Mouse (Mus musculus) c-Kit-positive CD71-positive TER-119-positive erythroid progenitor cells, embryonic 14.5 days (primary cell): Measurements from ENCODE around the gene Olfr324.

Experiments used
- DNase-seq: peaks from one replicate; pipeline ENCODE4 v3.0.0-alpha.2; 2013; ENCODE audit warnings: low spot score

Gene Olfr324

DNA sequence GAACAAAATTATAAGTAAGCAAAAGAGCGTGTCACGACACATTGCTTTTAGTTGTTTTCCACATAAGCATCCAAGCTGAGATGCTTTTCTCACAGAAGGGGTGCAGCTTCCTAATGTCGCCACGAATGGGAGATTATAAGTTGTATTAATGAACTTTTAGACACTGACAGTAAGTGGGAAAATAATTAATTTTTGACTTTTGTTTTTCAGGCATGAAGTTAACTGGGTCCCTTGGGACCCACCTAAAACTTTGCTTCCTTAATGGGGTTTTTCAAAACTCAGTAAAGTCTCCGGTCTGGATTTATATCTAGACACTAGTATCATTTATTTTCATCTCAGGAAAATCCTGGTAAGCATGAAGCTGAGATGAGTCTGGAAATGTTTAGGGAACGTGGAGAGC lies at the start of gene Olfr324:
Gene Olfr324, plus strand, starts transcription at position 301 of the 400 bp plus-strand sequence.
- DNase-seq: no peak

DNA sequence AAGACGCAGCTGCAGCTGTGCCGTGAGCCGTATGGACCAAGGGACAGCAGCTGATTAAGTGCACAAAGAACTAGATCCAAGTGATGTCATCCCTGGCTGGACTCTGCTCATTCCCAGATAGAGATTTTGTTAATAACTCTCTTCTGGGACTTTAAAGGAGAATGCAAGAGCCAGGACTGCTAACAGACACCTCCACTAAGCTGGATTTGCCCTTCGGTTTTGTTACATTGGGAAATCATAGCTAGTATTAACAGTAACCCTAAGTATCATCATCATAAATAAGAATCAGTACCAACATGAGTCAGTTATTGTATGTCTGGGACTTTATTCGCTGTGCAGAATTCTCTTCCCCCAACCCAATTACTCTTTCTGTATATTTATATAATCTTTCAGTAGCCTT lies 48.6 kb upstream of the Olfr324 start, which contains the start of gene Olfr329-ps:
Gene Olfr329-ps, minus strand, starts transcription at position 101 of the 400 bp plus-strand sequence.
- no peak for DNase-seq

DNA sequence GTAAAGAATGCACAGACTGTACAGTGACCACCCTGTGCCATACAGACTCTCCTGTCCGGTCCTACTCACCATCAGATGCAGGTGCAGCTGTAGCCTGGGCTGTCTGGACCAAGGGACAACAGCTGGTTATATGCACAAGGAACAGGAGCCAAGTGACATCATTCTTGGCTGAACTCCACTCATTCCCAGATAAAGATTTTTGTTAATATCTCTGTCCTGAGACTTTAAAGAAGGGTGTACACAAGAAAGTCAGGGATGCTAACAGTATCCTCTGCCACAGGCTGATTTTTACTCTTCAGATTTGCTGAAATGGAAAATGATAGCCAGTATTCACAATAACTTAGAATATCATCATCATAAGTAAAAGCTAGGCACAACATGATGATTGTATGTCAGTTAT lies 39.4 kb upstream of the Olfr324 start, which contains the start of gene Olfr328:
Gene Olfr328, minus strand, starts transcription at position 101 of the 400 bp plus-strand sequence.
- DNase-seq: no peak

- DNase-seq: no peak
Observed at GRCm38 (mm10) chr11:58570405-58570804, 24.5 kb upstream of the Olfr324 start, which contains the start of gene Olfr224. Gene Olfr224, minus strand, starts transcription at chr11:58570553.

DNA sequence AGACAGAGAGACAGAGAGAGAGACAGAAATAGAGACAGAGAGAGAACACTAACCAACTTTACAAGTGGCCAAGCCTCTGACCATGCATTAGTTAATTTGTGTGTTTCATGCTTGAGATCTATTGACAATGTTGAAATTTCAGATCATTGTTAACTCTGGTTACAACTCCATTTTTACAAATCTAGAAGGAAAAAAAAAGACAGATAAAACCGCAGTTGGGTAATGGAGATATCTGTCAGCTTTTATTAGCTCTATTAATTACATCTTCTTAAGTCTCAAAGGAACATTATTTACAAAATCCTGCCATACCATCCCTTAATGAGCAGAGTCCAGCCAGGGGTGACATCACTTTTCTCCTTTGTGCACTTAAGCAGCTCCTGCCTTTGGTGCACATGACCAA lies 17.5 kb upstream of the Olfr324 start, which contains the start of gene Olfr325:
Gene Olfr325, plus strand, starts transcription at position 301 of the 400 bp plus-strand sequence.
- DNase-seq: no peak

GRCm38 (mm10) chr11:58578636-58579035 lies 16.3 kb upstream of the Olfr324 start:
- DNase-seq: no peak

DNA sequence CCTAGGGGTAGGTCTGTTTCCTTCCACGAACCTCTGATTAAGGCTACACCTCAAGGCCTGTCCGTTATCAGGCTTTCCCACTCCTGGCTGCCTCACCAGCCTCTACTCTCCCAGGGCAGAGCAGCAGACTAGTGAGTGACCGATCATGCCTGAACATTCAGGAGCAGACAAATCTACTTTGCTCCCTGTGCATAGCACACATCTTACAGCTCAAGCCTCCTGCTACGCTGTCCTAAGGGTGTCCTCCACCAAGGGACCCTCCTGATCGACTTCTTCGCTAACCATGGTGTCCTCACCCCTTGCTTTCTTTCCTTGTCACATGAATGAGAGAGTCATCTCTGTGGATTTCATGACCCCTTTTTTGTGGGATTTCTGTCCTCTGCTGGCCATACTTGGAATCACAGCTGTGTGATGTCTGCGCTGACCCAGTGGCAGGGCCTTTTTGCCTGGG lies 7.0 kb upstream of the Olfr324 start:
- peak; percentile 81 for DNase-seq

DNA sequence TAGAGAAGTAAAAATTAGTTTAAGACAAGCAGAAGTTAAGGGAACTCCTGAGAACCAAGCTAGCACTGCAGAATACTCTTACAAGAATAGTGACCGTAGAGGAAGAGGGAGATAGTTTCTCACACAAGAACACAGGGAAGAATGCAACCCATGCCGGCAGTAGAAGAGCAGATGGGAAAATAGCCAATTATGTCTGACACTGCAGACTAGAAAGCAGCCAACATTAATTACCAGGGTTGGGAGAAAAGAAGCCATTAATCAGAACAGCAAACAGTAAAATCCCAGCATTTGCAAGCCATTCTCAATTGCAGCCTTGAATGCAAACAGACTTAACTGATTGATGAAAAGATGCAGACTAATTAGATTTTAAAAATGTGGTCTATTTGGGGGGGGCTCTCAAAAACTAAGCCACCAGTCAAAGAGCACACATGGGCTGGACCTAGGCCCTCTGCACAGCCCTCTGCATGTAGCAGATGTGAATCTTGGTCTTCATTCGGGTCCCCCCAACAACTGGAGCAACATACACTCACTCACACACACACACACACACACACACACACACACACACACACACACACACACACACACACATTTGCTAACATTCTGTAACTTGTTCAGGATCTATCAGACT lies 6.2 kb upstream of the Olfr324 start:
- no peak for DNase-seq

DNA sequence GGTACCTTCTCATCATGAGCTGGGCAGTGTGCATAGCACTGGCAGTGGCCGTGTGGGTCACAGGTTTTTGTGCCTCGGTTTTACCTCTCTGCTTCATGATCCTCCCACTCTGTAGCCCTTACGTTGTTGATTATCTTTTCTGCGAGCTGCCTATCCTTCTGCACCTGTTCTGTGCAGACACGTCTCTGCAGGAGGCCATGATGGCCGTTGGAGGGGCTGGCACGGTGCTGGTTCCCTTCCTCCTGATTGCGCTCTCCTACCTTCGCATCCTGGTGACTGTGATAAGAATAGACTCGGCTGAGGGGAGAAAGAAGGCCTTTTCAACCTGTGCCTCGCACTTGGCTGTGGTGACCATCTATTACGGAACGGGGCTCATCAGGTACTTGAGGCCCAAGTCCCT lies 2.9 kb downstream of the Olfr324 start:
- DNase-seq: peak; percentile 40

GRCm38 (mm10) chr11:58602062-58602461 lies 7.1 kb downstream of the Olfr324 start:
- no peak for DNase-seq

- DNase-seq: peak; percentile 10
Observed at GRCm38 (mm10) chr11:58602800-58603560, 8.1 kb downstream of the Olfr324 start.

DNA sequence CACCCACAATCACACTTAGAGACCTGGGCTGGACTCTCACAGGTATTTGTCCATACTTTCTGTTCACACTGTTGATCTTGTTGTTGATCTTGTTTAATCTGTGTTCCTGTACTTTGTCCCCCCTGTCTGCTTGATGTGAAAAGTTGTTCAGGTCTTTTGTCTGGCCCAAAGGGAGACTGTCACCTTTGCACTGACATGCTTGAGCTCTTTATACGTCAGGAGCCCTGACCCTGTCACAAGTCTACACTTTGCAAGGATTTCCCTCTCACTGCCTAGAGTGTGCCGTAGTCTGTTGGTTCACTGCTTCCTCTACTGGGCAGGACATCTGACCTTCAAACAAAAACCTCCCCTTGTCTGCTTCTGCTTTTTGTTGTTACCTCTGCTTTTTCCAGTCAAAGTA lies 9.8 kb downstream of the Olfr324 start:
- DNase-seq: no peak

DNA sequence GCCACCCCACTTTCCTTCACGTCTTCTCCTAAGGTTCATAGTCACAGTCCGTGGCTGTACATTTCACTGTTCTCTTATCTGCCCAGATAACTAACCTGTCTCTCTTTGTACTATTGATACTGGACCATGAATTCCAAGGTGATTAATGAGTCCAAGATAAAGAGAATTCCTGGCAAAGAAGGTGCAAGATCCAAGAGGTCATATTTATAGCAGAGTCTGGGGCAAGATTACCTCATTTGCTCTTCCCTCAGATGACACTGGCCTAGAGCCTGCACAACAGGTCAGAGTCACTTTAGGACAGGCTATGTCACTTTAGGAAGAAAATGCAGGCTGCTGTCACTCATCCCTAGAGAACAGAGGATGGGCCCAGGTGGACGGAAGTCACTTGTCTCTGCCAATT lies 10.3 kb downstream of the Olfr324 start:
- DNase-seq: no peak

GRCm38 (mm10) chr11:58606177-58606919 lies 11.4 kb downstream of the Olfr324 start:
- no peak for DNase-seq

DNA sequence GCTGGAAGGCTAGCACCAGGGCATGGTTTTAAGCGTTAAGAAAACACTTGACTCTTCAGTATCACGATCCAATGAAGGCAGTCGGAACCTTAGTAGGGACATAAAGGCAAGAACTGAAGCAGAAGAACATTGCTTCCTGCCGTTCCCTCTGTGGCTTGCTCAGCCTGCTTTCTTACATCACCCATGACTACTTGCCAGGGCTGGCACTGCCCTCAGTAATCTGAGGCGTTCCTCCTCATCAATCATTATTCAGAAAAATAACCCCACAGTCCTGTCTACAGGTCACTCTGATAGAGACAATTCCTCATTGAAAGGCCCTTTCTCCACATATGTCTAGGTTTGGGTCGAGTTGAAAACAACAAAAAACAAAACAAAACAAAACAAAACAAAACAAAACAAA lies 12.1 kb downstream of the Olfr324 start:
- no peak for DNase-seq

DNA sequence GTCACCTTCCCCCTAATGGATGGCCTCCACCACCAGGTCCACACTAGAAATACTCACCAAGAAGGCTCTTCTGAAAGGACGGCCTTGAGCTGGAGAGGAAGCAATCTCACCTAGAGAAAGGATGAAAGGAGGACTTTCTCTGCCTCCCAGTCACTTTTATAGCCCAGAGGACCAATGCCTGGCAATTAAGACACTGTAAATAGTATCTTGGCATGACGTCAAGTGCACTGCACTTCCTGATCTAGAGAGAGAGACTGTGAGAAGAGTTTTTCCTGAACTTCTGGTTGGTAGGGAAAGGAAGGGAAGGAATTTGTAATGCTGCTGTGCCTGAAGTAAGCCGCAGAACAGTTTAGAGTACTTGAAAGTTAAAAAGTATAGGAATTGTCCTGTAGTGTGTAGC lies 18.4 kb downstream of the Olfr324 start:
- no peak for DNase-seq

GRCm38 (mm10) chr11:58614526-58614925 lies 19.6 kb downstream of the Olfr324 start:
- no peak for DNase-seq

- DNase-seq: no peak
Observed at GRCm38 (mm10) chr11:58615975-58616374, 21.1 kb downstream of the Olfr324 start, which contains the start of gene 2210407C18Rik. Gene 2210407C18Rik, minus strand, starts transcription at chr11:58616075.

DNA sequence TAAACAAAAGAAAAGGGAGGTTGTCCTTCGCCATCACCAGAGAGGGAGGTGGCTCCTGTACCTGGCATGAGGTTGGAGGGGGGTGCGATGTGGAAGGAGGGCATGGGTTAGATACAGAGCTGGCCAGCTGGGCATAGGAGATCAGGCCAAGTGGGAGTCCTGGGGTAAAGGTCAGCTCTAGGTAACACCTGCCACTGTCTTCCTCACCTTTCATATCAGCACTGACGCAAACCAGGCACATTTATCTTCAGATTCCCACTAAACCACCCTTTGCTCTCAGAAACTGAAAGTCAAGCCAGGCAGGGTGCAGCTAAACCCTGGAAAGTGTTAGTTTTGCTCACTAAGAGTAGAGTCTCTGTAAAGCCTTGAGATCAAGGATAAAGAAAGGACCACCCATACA lies 23.5 kb downstream of the Olfr324 start:
- no peak for DNase-seq

GRCm38 (mm10) chr11:58618793-58619192 lies 23.9 kb downstream of the Olfr324 start:
- no peak for DNase-seq

DNA sequence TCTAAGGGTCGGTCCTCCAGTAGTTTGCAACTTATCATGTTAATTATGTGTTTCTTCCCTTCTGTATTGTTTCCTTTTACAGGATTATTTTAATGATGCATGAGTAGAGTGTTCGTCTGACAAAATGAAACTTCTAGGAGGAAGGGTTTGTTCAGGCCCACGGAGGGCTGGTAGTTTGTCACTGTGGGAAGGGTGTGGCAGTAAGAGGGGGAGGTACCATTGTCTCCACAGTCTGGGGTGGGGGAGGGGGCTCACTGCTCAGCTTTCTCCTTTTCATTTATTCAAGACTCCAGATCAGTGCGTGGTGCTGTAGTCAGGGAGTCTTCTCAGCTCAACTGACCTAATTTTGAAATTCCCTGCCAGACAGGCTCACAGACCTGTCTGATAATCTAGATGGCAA lies 31.2 kb downstream of the Olfr324 start:
- DNase-seq: no peak

- DNase-seq: no peak
Observed at GRCm38 (mm10) chr11:58630401-58630800, 35.5 kb downstream of the Olfr324 start, which contains the start of gene Olfr323. Gene Olfr323, minus strand, starts transcription at chr11:58630501.
